Mouse (Mus musculus): ENCODE results near the gene Chchd4. TPM values are rescaled to one million over a fixed set of nuclear protein-coding genes. Genes with fewer than 3 reads are reported as not detected.

Chchd4 gene
- polyA plus RNA-seq, 1 experiment from 2014 or later: 24.8 TPM

- no peak overlapping the region for H3K27ac ChIP-seq (replicated peaks; ENCODE audit: low read depth, low read length)
- DNase-seq (ENCODE audit: low spot score): peak; percentile 16
- H3K9ac ChIP-seq (ENCODE audit: low read depth, low read length): no peak overlapping the region
- H3K9me3 ChIP-seq (ENCODE audit: control insufficient read depth, low read length): no peaks in the 10 kb centered on the region
- H3K4me1 ChIP-seq (ENCODE audit: control insufficient read depth, insufficient read depth, low read length): 0 out of 2 replicates have a peak, but pooled peaks cover under 1% of the 10 kb centered on the region
- H3K4me3 ChIP-seq (ENCODE audit: low read depth, low read length): no peak overlapping the region
- no peak overlapping the region for H3K4me2 ChIP-seq (ENCODE audit: low read depth, low read length)
- no peak for ATAC-seq (ENCODE audit: low read depth)
- H3K27me3 ChIP-seq (replicated peaks; ENCODE audit: control insufficient read depth, insufficient read depth, low read length): no peaks in the 10 kb centered on the region
- WGBS: 41% methylated on average over 7 of the region's 7 CpGs
- peaks cover 61% of the 10 kb centered on the region for H3K36me3 ChIP-seq (ENCODE audit: control insufficient read depth, insufficient read depth, low read length)
Observed at GRCm38 (mm10) chr6:91509326-91509725, 36.0 kb upstream of the Chchd4 start.

- no peak for ATAC-seq (ENCODE audit: low read depth)
- H3K4me1 ChIP-seq (ENCODE audit: control insufficient read depth, insufficient read depth, low read length): no peaks in the 10 kb centered on the region
- H3K9me3 ChIP-seq (ENCODE audit: control insufficient read depth, low read length): no peaks in the 10 kb centered on the region
- no peak for DNase-seq (ENCODE audit: low spot score)
- H3K27ac ChIP-seq (replicated peaks; ENCODE audit: low read depth, low read length): no peak overlapping the region
- H3K4me2 ChIP-seq (ENCODE audit: low read depth, low read length): no peak overlapping the region
- no peak overlapping the region for H3K4me3 ChIP-seq (ENCODE audit: low read depth, low read length)
- no peak overlapping the region for H3K9ac ChIP-seq (ENCODE audit: low read depth, low read length)
- no peaks in the 10 kb centered on the region for H3K27me3 ChIP-seq (replicated peaks; ENCODE audit: control insufficient read depth, insufficient read depth, low read length)
- WGBS: 48% methylated on average over 3 of the region's 3 CpGs
- H3K36me3 ChIP-seq (ENCODE audit: control insufficient read depth, insufficient read depth, low read length): peaks cover 74% of the 10 kb centered on the region
Observed at GRCm38 (mm10) chr6:91508041-91508440, 34.7 kb upstream of the Chchd4 start.

GRCm38 (mm10) chr6:91506036-91506435 is 32.7 kb upstream of the Chchd4 start:
- no peak overlapping the region for H3K4me2 ChIP-seq (ENCODE audit: low read depth, low read length)
- no peaks in the 10 kb centered on the region for H3K27me3 ChIP-seq (replicated peaks; ENCODE audit: control insufficient read depth, insufficient read depth, low read length)
- peaks cover 85% of the 10 kb centered on the region for H3K36me3 ChIP-seq (ENCODE audit: control insufficient read depth, insufficient read depth, low read length)
- no peaks in the 10 kb centered on the region for H3K4me1 ChIP-seq (ENCODE audit: control insufficient read depth, insufficient read depth, low read length)
- no peak overlapping the region for H3K4me3 ChIP-seq (ENCODE audit: low read depth, low read length)
- no peaks in the 10 kb centered on the region for H3K9me3 ChIP-seq (ENCODE audit: control insufficient read depth, low read length)
- 91% methylated on average over 5 of the region's 5 CpGs for WGBS
- ATAC-seq (ENCODE audit: low read depth): no peak
- no peak for DNase-seq (ENCODE audit: low spot score)
- H3K9ac ChIP-seq (ENCODE audit: low read depth, low read length): no peak overlapping the region
- H3K27ac ChIP-seq (replicated peaks; ENCODE audit: low read depth, low read length): no peak overlapping the region

- no peak overlapping the region for H3K9ac ChIP-seq (ENCODE audit: low read depth, low read length)
Observed at GRCm38 (mm10) chr6:91503302-91503701, 30.0 kb upstream of the Chchd4 start.

GRCm38 (mm10) chr6:91494526-91494925 is 21.2 kb upstream of the Chchd4 start:
- Histone ChIP-seq H3K4me3 (ENCODE audit: low read depth, low read length) (no peak overlapping the region), H3K4me2 (ENCODE audit: low read depth, low read length) (no peak overlapping the region), H3K36me3 (ENCODE audit: control insufficient read depth, insufficient read depth, low read length) (peaks cover 79% of the 10 kb centered on the region), H3K27me3 (replicated peaks; ENCODE audit: control insufficient read depth, insufficient read depth, low read length) (no peaks in the 10 kb centered on the region), H3K9ac (ENCODE audit: low read depth, low read length) (no peak overlapping the region), H3K9me3 (ENCODE audit: control insufficient read depth, low read length) (no peaks in the 10 kb centered on the region), H3K27ac (replicated peaks; ENCODE audit: low read depth, low read length) (no peak overlapping the region), H3K4me1 (ENCODE audit: control insufficient read depth, insufficient read depth, low read length) (no peaks in the 10 kb centered on the region)
- ATAC-seq (ENCODE audit: low read depth): no peak
- no peak for DNase-seq (ENCODE audit: low spot score)
- WGBS: 86% methylated on average over 8 of the region's 8 CpGs

More at GRCm38 (mm10) chr6:91503302-91503701, 30.0 kb upstream of the Chchd4 start:
- H3K4me1 ChIP-seq (ENCODE audit: control insufficient read depth, insufficient read depth, low read length): no peaks in the 10 kb centered on the region
- no peaks in the 10 kb centered on the region for H3K27me3 ChIP-seq (replicated peaks; ENCODE audit: control insufficient read depth, insufficient read depth, low read length)
- H3K4me3 ChIP-seq (ENCODE audit: low read depth, low read length): no peak overlapping the region
- DNase-seq (ENCODE audit: low spot score) (no peak), ATAC-seq (ENCODE audit: low read depth) (no peak)
- H3K4me2 ChIP-seq (ENCODE audit: low read depth, low read length): no peak overlapping the region
- WGBS: 69% methylated on average over 1 of the region's 1 CpGs
- H3K27ac ChIP-seq (replicated peaks; ENCODE audit: low read depth, low read length): no peak overlapping the region
- H3K9me3 ChIP-seq (ENCODE audit: control insufficient read depth, low read length): no peaks in the 10 kb centered on the region
- peaks cover 94% of the 10 kb centered on the region for H3K36me3 ChIP-seq (ENCODE audit: control insufficient read depth, insufficient read depth, low read length)

GRCm38 (mm10) chr6:91493053-91493452 is 19.7 kb upstream of the Chchd4 start:
- Histone ChIP-seq H3K4me2 (ENCODE audit: low read depth, low read length) (no peak overlapping the region), H3K36me3 (ENCODE audit: control insufficient read depth, insufficient read depth, low read length) (peaks cover 77% of the 10 kb centered on the region), H3K4me3 (ENCODE audit: low read depth, low read length) (no peak overlapping the region), H3K9ac (ENCODE audit: low read depth, low read length) (no peak overlapping the region), H3K27me3 (replicated peaks; ENCODE audit: control insufficient read depth, insufficient read depth, low read length) (no peaks in the 10 kb centered on the region), H3K4me1 (ENCODE audit: control insufficient read depth, insufficient read depth, low read length) (no peaks in the 10 kb centered on the region), H3K9me3 (ENCODE audit: control insufficient read depth, low read length) (no peaks in the 10 kb centered on the region), H3K27ac (replicated peaks; ENCODE audit: low read depth, low read length) (no peak overlapping the region)
- ATAC-seq (ENCODE audit: low read depth): no peak
- no peak for DNase-seq (ENCODE audit: low spot score)
- 87% methylated on average over 10 of the region's 10 CpGs for WGBS

DNA sequence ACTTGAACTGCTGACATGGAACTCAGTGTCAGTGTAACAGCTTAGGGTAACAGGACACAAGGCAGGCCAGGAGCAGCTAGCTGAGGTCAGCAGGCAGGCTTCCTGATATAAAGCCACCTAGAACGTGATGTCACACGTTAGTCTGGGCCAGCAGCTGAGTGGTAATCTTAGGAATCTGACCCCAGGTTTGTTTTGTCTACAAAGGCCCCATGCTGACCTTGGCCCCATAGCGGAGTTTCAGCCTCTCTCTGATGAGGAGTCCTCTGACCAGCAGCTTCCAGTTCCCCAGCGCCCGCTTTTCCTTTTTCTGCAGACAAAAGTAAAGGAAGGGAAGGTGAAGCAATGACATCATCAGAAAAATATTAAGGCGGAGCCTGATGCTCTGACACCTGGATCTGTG is 17.7 kb upstream of the Chchd4 start:
- no peaks in the 10 kb centered on the region for H3K4me1 ChIP-seq (ENCODE audit: control insufficient read depth, insufficient read depth, low read length)
- H3K27me3 ChIP-seq (replicated peaks; ENCODE audit: control insufficient read depth, insufficient read depth, low read length): no peaks in the 10 kb centered on the region
- H3K9me3 ChIP-seq (ENCODE audit: control insufficient read depth, low read length): no peaks in the 10 kb centered on the region
- DNase-seq (ENCODE audit: low spot score): no peak
- no peak overlapping the region for H3K4me2 ChIP-seq (ENCODE audit: low read depth, low read length)
- no peak overlapping the region for H3K9ac ChIP-seq (ENCODE audit: low read depth, low read length)
- WGBS: 63% methylated on average over 6 of the region's 6 CpGs
- H3K27ac ChIP-seq (replicated peaks; ENCODE audit: low read depth, low read length): no peak overlapping the region
- H3K4me3 ChIP-seq (ENCODE audit: low read depth, low read length): no peak overlapping the region
- H3K36me3 ChIP-seq (ENCODE audit: control insufficient read depth, insufficient read depth, low read length): peaks cover 77% of the 10 kb centered on the region
- ATAC-seq (ENCODE audit: low read depth): no peak

GRCm38 (mm10) chr6:91489872-91490271 is 16.5 kb upstream of the Chchd4 start:
- DNase-seq (ENCODE audit: low spot score): no peak
- no peaks in the 10 kb centered on the region for H3K9me3 ChIP-seq (ENCODE audit: control insufficient read depth, low read length)
- H3K4me2 ChIP-seq (ENCODE audit: low read depth, low read length): no peak overlapping the region
- no peak overlapping the region for H3K27ac ChIP-seq (replicated peaks; ENCODE audit: low read depth, low read length)
- no peaks in the 10 kb centered on the region for H3K4me1 ChIP-seq (ENCODE audit: control insufficient read depth, insufficient read depth, low read length)
- no peaks in the 10 kb centered on the region for H3K27me3 ChIP-seq (replicated peaks; ENCODE audit: control insufficient read depth, insufficient read depth, low read length)
- H3K4me3 ChIP-seq (ENCODE audit: low read depth, low read length): no peak overlapping the region
- ATAC-seq (ENCODE audit: low read depth): no peak
- peaks cover 82% of the 10 kb centered on the region for H3K36me3 ChIP-seq (ENCODE audit: control insufficient read depth, insufficient read depth, low read length)
- no peak overlapping the region for H3K9ac ChIP-seq (ENCODE audit: low read depth, low read length)
- 87% methylated on average over 10 of the region's 10 CpGs for WGBS

- no peaks in the 10 kb centered on the region for H3K4me1 ChIP-seq (ENCODE audit: control insufficient read depth, insufficient read depth, low read length)
- H3K36me3 ChIP-seq (ENCODE audit: control insufficient read depth, insufficient read depth, low read length): peaks cover 86% of the 10 kb centered on the region
- H3K27ac ChIP-seq (replicated peaks; ENCODE audit: low read depth, low read length): no peak overlapping the region
- no peak overlapping the region for H3K9ac ChIP-seq (ENCODE audit: low read depth, low read length)
- 78% methylated on average over 9 of the region's 9 CpGs for WGBS
- H3K4me3 ChIP-seq (ENCODE audit: low read depth, low read length): no peak overlapping the region
- no peak for ATAC-seq (ENCODE audit: low read depth)
- no peak overlapping the region for H3K4me2 ChIP-seq (ENCODE audit: low read depth, low read length)
- DNase-seq (ENCODE audit: low spot score): peak; percentile 58
- H3K27me3 ChIP-seq (replicated peaks; ENCODE audit: control insufficient read depth, insufficient read depth, low read length): no peaks in the 10 kb centered on the region
- H3K9me3 ChIP-seq (ENCODE audit: control insufficient read depth, low read length): no peaks in the 10 kb centered on the region
Observed at GRCm38 (mm10) chr6:91488496-91489212, 15.3 kb upstream of the Chchd4 start.

Measured in embryonic facial prominence, embryonic 14.5 days (tissue).